Mouse (Mus musculus) testis, adult 2 months (tissue): Measurements from ENCODE around the gene Spsb4.

ENCODE experiments used
- CTCF ChIP-seq: fragments of 200-500 bp; IDR thresholded peaks from 2 replicates; pipeline ENCODE4 v1.5.1; 2012; ENCODE audit warnings: low read depth, mild to moderate bottlenecking, inconsistent platforms, low read length, moderate library complexity; ENCODE audit not compliant: control insufficient read depth, insufficient read depth, insufficient replicate concordance
- POLR2A ChIP-seq: fragments of 200-500 bp; IDR thresholded peaks from 2 replicates; pipeline ENCODE4 v1.6.1; 2012; ENCODE audit warnings: low read depth, mild to moderate bottlenecking, inconsistent platforms, low read length, moderate library complexity; ENCODE audit not compliant: control insufficient read depth

GRCm38 (mm10) chr9:96932751-96933150 is 85.9 kb downstream of the Spsb4 start:
- TF ChIP-seq CTCF (no peak), POLR2A (no peak)
